Mouse (Mus musculus): ENCODE results near the gene Dnah11. TPM values are rescaled to one million over a fixed set of nuclear protein-coding genes. Genes with fewer than 3 reads are reported as not detected.

Gene Dnah11
- polyA plus RNA-seq, 1 experiment from 2014 or later = 0.34 TPM

DNA sequence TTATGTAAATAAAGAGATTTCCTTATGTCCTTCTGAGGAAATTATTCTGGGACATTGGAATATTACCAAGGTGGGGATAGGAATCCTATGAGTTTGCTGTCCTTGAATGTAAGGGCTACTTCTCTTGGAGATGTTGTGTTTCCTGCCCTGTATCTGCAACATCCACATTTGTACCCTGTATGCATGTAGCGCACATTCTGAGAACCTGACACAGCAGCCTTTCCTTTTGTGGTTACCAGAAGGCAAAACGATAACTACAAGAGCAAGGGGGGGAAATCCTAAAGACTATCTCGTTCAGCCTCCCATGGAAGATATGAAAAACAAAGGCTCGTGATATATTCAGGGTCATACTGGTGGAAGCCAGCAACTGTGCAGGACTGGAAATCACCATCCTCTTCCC is 70.7 kb downstream of the Dnah11 start:
- no peak for TF ChIP-seq CTCF (IDR thresholded peaks at IDR 0.05; ENCODE audit: low read depth)
- ATAC-seq (ENCODE audit: insufficient read depth) (no peak), DNase-seq (no peak)
- no peak overlapping the region for H3K9ac ChIP-seq
- H3K9me3 ChIP-seq (ENCODE audit: low read depth, low read length) = no peaks in the 10 kb centered on the region
- H3K4me1 ChIP-seq (ENCODE audit: insufficient read depth) = no peaks in the 10 kb centered on the region
- no peak overlapping the region for H3K27ac ChIP-seq (ENCODE audit: low read depth)
- 82% methylated on average over 4 of the region's 4 CpGs for WGBS
- no peaks in the 10 kb centered on the region for H3K36me3 ChIP-seq (ENCODE audit: insufficient read depth)
- H3K27me3 ChIP-seq (ENCODE audit: insufficient read depth, low read length) = no peaks in the 10 kb centered on the region
- H3K4me2 ChIP-seq = no peak overlapping the region
- H3K4me3 ChIP-seq (ENCODE audit: low read depth, low read length) = no peak overlapping the region

DNA sequence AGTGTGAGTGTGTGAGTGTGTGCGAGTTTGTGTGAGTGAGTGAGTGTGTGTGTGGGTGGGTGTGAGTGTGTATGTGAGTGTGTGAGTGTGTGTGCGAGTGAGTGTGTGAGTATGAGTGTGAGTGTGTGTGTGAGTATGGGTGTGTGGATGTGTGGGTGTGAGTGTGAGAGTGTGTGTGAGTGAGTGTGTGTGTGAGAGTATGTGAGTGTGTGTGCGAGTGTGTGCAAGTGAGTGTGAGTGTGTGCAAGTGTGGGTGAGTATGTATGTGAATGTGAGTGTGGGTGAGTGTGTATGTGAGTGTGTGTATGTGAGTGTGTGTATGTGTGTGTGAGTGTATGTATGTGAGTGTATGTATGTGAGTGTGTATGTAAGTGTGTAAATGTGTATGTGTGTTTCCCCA is 79.2 kb downstream of the Dnah11 start:
- Histone ChIP-seq H3K27ac (ENCODE audit: low read depth) (no peak overlapping the region), H3K4me3 (ENCODE audit: low read depth, low read length) (no peak overlapping the region), H3K9me3 (ENCODE audit: low read depth, low read length) (no peaks in the 10 kb centered on the region), H3K36me3 (ENCODE audit: insufficient read depth) (no peaks in the 10 kb centered on the region), H3K4me2 (no peak overlapping the region), H3K27me3 (ENCODE audit: insufficient read depth, low read length) (no peaks in the 10 kb centered on the region), H3K4me1 (ENCODE audit: insufficient read depth) (no peaks in the 10 kb centered on the region), H3K9ac (no peak overlapping the region)
- TF ChIP-seq CTCF (IDR thresholded peaks at IDR 0.05; ENCODE audit: low read depth) = no peak
- DNase-seq (no peak), ATAC-seq (ENCODE audit: insufficient read depth) (no peak)
- WGBS = 97% methylated on average over 3 of the region's 3 CpGs

DNA sequence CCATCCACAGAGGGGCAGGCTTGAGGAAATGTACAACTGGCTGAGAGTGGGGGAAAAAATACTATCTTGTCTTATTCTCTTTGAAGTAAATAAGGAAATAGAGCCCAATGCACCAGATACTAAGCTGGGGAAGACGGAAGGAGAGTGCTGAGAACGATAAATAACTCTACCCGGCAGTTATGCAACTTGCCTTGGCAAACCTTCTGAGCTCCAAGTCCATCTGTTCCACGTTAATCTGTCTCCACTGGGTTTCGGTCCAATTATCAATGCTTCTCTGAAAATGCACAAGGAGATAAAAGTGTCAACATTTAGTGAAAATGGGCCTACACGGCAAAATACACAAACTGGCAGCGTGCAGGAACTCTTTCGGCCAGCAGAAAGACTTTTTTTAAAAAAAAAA is 86.2 kb downstream of the Dnah11 start:
- no peaks in the 10 kb centered on the region for H3K27me3 ChIP-seq (ENCODE audit: insufficient read depth, low read length)
- 28% methylated on average over 8 of the region's 8 CpGs for WGBS
- no peaks in the 10 kb centered on the region for H3K9me3 ChIP-seq (ENCODE audit: low read depth, low read length)
- no peak for TF ChIP-seq CTCF (IDR thresholded peaks at IDR 0.05; ENCODE audit: low read depth)
- H3K4me1 ChIP-seq (ENCODE audit: insufficient read depth) = 0 out of 2 replicates have a peak, but pooled peaks cover 7% of the 10 kb centered on the region
- H3K4me3 ChIP-seq (ENCODE audit: low read depth, low read length) = no peak overlapping the region
- DNase-seq = peak; percentile 51
- no peak overlapping the region for H3K9ac ChIP-seq
- H3K36me3 ChIP-seq (ENCODE audit: insufficient read depth) = no peaks in the 10 kb centered on the region
- no peak overlapping the region for H3K27ac ChIP-seq (ENCODE audit: low read depth)
- H3K4me2 ChIP-seq = no peak overlapping the region
- peak; percentile 38; the same call in 1 of the 2 replicates for ATAC-seq (ENCODE audit: insufficient read depth)

DNA sequence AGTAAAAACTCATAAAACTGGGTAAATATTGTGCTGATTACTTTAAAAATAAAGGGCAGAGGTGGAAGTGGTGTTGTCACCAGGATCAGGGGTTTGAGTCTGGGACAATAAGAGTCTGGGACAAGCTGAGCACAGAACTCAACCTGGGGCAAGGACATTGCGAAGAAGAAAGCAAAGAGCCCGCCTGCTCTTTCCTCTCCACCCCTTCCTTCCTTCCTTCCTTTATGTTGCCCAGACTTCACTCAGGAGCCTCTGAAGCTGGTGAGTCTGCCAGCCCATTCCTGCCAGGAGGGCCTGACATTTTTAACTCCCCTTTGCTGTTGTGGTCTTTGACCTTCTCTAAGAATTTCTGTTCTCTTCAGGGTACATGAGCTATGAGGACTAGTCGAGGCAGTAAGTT is 86.9 kb downstream of the Dnah11 start:
- Histone ChIP-seq H3K27me3 (ENCODE audit: insufficient read depth, low read length) (no peaks in the 10 kb centered on the region), H3K4me2 (no peak overlapping the region), H3K4me1 (ENCODE audit: insufficient read depth) (0 out of 2 replicates have a peak, but pooled peaks cover 7% of the 10 kb centered on the region), H3K27ac (ENCODE audit: low read depth) (no peak overlapping the region), H3K4me3 (ENCODE audit: low read depth, low read length) (no peak overlapping the region), H3K36me3 (ENCODE audit: insufficient read depth) (no peaks in the 10 kb centered on the region), H3K9me3 (ENCODE audit: low read depth, low read length) (no peaks in the 10 kb centered on the region), H3K9ac (no peak overlapping the region)
- ATAC-seq (ENCODE audit: insufficient read depth) (peak; percentile 31; the same call in 1 of the 2 replicates), DNase-seq (peak; percentile 9)
- no peak for TF ChIP-seq CTCF (IDR thresholded peaks at IDR 0.05; ENCODE audit: low read depth)
- WGBS = 78% methylated on average over 3 of the region's 3 CpGs

DNA sequence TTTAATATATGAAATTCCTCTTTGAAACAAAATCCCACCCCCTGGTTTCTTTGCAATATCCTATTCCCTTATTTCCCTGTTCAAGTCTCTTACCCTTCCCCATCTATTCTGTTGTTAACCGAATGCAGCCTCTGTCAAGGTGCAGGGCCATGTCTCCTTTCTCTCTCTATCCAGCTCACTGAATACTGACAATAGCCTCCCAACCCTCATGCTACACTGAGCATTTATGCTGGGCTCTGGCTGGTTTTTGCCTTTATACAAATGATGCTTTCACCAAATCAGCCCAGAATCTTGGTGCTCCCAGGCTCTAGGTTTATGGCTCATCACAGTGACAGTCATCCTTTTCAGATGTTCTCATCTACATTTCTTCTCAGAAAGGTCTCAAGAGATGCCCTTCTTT is 91.1 kb downstream of the Dnah11 start:
- Histone ChIP-seq H3K36me3 (ENCODE audit: insufficient read depth) (no peaks in the 10 kb centered on the region), H3K9me3 (ENCODE audit: low read depth, low read length) (no peaks in the 10 kb centered on the region), H3K4me1 (ENCODE audit: insufficient read depth) (0 out of 2 replicates have a peak, but pooled peaks cover 6% of the 10 kb centered on the region), H3K9ac (no peak overlapping the region), H3K4me3 (ENCODE audit: low read depth, low read length) (no peak overlapping the region), H3K4me2 (no peak overlapping the region), H3K27me3 (ENCODE audit: insufficient read depth, low read length) (no peaks in the 10 kb centered on the region), H3K27ac (ENCODE audit: low read depth) (no peak overlapping the region)
- ATAC-seq (ENCODE audit: insufficient read depth) (no peak), DNase-seq (no peak)
- no peak for TF ChIP-seq CTCF (IDR thresholded peaks at IDR 0.05; ENCODE audit: low read depth)
- 88% methylated on average over 1 of the region's 1 CpGs for WGBS

DNA sequence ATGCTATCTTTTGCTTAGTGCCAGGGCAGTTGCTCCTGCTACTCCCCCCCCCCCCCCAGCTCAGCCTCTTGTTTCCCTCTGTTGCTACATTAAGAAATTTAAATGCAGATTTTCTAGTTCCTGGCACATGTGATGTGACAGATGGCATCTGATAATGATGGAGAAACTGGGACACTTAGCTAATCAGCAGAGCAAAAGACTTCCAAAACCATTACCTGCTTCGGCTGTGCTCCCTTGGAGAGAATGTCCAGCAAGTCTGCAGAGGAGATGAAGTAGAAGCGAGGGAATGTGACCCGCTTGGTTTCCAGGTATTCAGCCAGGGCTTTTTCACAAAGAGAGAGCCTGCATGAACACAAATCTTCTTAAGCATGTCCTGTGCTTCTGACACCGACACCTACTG is 94.3 kb downstream of the Dnah11 start:
- TF ChIP-seq CTCF (IDR thresholded peaks at IDR 0.05; ENCODE audit: low read depth) = no peak
- no peaks in the 10 kb centered on the region for H3K4me1 ChIP-seq (ENCODE audit: insufficient read depth)
- WGBS = 75% methylated on average over 4 of the region's 4 CpGs

DNA sequence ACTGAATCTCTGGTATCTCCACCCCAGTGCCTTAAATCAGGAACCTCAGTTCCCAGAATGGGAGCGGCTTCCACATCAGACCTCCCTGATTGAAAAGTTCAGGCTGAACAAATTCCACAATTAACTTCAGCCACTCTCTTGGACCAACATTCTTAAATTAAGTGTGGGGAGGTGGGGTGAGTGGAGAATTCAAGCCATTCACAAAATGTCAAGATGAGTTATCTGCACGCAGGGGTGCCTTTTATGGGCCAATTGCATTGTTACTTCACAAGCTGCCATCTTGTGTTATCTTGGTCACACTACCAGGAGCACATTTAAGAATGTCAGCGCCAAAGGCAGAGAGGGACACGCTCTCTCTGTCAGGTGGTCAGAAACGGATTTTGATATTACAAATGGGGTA is 99.1 kb downstream of the Dnah11 start:
- 67% methylated on average over 5 of the region's 5 CpGs for WGBS
- Histone ChIP-seq H3K4me2 (no peak overlapping the region), H3K9me3 (ENCODE audit: low read depth, low read length) (no peaks in the 10 kb centered on the region), H3K4me3 (ENCODE audit: low read depth, low read length) (no peak overlapping the region), H3K27ac (ENCODE audit: low read depth) (no peak overlapping the region), H3K27me3 (ENCODE audit: insufficient read depth, low read length) (no peaks in the 10 kb centered on the region), H3K36me3 (ENCODE audit: insufficient read depth) (no peaks in the 10 kb centered on the region), H3K9ac (no peak overlapping the region), H3K4me1 (ENCODE audit: insufficient read depth) (no peaks in the 10 kb centered on the region)
- DNase-seq = no peak
- ATAC-seq (ENCODE audit: insufficient read depth) = no peak
- TF ChIP-seq CTCF (IDR thresholded peaks at IDR 0.05; ENCODE audit: low read depth) = no peak

More for the DNA sequence above, 94.3 kb downstream of the Dnah11 start:
- H3K4me2 ChIP-seq = no peak overlapping the region
- H3K36me3 ChIP-seq (ENCODE audit: insufficient read depth) = no peaks in the 10 kb centered on the region
- H3K4me3 ChIP-seq (ENCODE audit: low read depth, low read length) = no peak overlapping the region
- H3K27ac ChIP-seq (ENCODE audit: low read depth) = no peak overlapping the region
- DNase-seq (no peak), ATAC-seq (ENCODE audit: insufficient read depth) (no peak)
- H3K9me3 ChIP-seq (ENCODE audit: low read depth, low read length) = no peaks in the 10 kb centered on the region
- no peaks in the 10 kb centered on the region for H3K27me3 ChIP-seq (ENCODE audit: insufficient read depth, low read length)
- H3K9ac ChIP-seq = no peak overlapping the region

DNA sequence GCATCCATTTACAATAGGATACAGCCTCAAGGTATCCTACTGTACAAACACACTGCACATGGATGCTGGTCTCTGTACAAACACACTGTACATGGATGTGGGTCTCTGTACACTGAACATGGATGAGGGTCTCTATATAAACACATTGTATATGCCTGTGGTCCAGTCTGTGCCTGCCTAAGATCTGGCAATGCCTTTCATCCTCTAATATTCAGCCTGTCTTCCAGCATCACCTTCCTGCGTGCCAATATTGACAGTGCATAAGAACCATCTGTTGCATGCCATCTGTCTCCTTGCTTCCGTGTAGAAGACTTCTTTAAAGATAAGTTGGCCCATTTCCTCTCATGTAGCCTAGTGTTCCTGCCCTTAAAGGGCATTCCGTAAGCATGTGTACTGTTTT is 100.6 kb downstream of the Dnah11 start:
- Histone ChIP-seq H3K9ac (no peak overlapping the region), H3K27me3 (ENCODE audit: insufficient read depth, low read length) (no peaks in the 10 kb centered on the region), H3K27ac (ENCODE audit: low read depth) (no peak overlapping the region), H3K4me3 (ENCODE audit: low read depth, low read length) (no peak overlapping the region), H3K4me1 (ENCODE audit: insufficient read depth) (no peaks in the 10 kb centered on the region), H3K9me3 (ENCODE audit: low read depth, low read length) (no peaks in the 10 kb centered on the region), H3K36me3 (ENCODE audit: insufficient read depth) (no peaks in the 10 kb centered on the region), H3K4me2 (no peak overlapping the region)
- 63% methylated on average over 3 of the region's 3 CpGs for WGBS
- DNase-seq = no peak
- TF ChIP-seq CTCF (IDR thresholded peaks at IDR 0.05; ENCODE audit: low read depth) = no peak
- ATAC-seq (ENCODE audit: insufficient read depth) = no peak

All from lung, embryonic 14.5 days (tissue).